Mouse (Mus musculus) forebrain, embryonic 14.5 days (tissue): Measurements from ENCODE around the gene Pah. TPM values are rescaled to one million over a fixed set of nuclear protein-coding genes. Genes with fewer than 3 reads are reported as not detected.

ENCODE experiments used
- ATAC-seq: fragments of 200-750 bp; cut with Nextera tagmentation; 2 replicates; pipeline ENCODE4 v1.8.0; 2017; ENCODE audit warnings: mild to moderate bottlenecking, moderate library complexity
- DNase-seq: peaks from one replicate; pipeline ENCODE4 v3.0.0-alpha.2; 2015; ENCODE audit warnings: low spot score
- H3K27ac ChIP-seq: fragments of 300-500 bp; sonication (generic); 2 replicates; pipeline ENCODE4 v1.5.1; 2014; ENCODE audit warnings: low read depth, mild to moderate bottlenecking, control low read depth, low read length, moderate library complexity
- H3K27me3 ChIP-seq: fragments of 300-500 bp; sonication (generic); replicated peaks from 2 replicates; pipeline ENCODE4 v1.6.1; 2014; ENCODE audit warnings: low read length, control low read depth, mixed read lengths; ENCODE audit not compliant: control insufficient read depth, insufficient read depth
- H3K36me3 ChIP-seq: fragments of 300-500 bp; sonication (generic); 2 replicates; pipeline ENCODE4 v1.6.1; 2014; ENCODE audit warnings: low read length, control low read depth; ENCODE audit not compliant: control insufficient read depth, insufficient read depth
- H3K4me1 ChIP-seq: fragments of 300-500 bp; sonication (generic); 2 replicates; pipeline ENCODE4 v1.6.1; 2014; ENCODE audit warnings: antibody characterized with exemption, low read length, control low read depth; ENCODE audit not compliant: control insufficient read depth, insufficient read depth
- H3K4me2 ChIP-seq: fragments of 300-500 bp; sonication (generic); 2 replicates; pipeline ENCODE4 v1.6.1; 2014; ENCODE audit warnings: mild to moderate bottlenecking, control low read depth, low read length
- H3K4me3 ChIP-seq: fragments of 300-500 bp; sonication (generic); 2 replicates; pipeline ENCODE4 v1.5.1; 2014; ENCODE audit warnings: low read depth, low read length, control low read depth
- H3K9ac ChIP-seq: fragments of 300-500 bp; sonication (generic); 2 replicates; pipeline ENCODE4 v1.6.1; 2014; ENCODE audit warnings: mild to moderate bottlenecking, low read length, control low read depth, moderate library complexity
- H3K9me3 ChIP-seq: fragments of 300-500 bp; sonication (generic); replicated peaks from 2 replicates; pipeline ENCODE4 v1.6.1; 2016; ENCODE audit warnings: low read length, control low read depth, mixed read lengths; ENCODE audit not compliant: control insufficient read depth
- WGBS: fragments of 180-500 bp; shearing (Covaris S2); extraction: QIAGEN DNeasy Blood & Tissue Kit; methylation state at CpG from one replicate; pipeline ENCODE4 v1.1.7; 2014; 5-methylcytosine and 5-hydroxymethylcytosine counted together
- polyA plus RNA-seq: library from polyadenylated mRNA; unstranded; fragments of >200 nt; fragmentation: Nextera tagmentation; extraction: Ambion mirVana; gene quantifications from 2 replicates; pipeline ENCODE4 v1.2.1, GENCODE M21; 2014

The Pah gene
- polyA plus RNA-seq, 1 experiment from 2014 or later: not detected

DNA sequence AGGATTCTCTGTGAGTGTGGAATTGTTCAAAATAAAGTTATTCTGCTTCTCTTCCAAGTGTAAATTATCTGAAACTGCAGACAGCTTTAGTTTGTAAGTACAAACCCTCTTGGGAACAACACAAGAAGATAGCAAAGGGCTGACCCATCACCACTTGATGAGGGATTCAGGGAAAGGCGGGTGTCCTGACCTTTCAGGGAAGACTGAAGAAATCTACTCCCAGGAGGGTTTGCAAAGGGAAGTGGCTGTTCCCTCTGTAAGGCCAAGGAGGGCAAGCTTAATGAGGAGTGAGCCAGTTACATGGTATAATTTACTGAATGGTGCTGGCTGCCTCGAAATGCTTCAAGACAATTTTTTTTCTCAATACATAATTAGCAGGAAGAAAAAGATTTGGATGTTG, 72.3 kb downstream of the Pah start:
- no peaks in the 10 kb centered on the region for H3K27me3 ChIP-seq
- DNase-seq (peak; percentile 1), ATAC-seq (no peak)
- no peak overlapping the region for H3K4me2 ChIP-seq
- no peaks in the 10 kb centered on the region for H3K36me3 ChIP-seq
- no peaks in the 10 kb centered on the region for H3K4me1 ChIP-seq
- no peaks in the 10 kb centered on the region for H3K9me3 ChIP-seq
- H3K9ac ChIP-seq: no peak overlapping the region
- no peak overlapping the region for H3K4me3 ChIP-seq
- H3K27ac ChIP-seq: no peak overlapping the region
- WGBS: 16% methylated on average over 2 of the region's 2 CpGs

DNA sequence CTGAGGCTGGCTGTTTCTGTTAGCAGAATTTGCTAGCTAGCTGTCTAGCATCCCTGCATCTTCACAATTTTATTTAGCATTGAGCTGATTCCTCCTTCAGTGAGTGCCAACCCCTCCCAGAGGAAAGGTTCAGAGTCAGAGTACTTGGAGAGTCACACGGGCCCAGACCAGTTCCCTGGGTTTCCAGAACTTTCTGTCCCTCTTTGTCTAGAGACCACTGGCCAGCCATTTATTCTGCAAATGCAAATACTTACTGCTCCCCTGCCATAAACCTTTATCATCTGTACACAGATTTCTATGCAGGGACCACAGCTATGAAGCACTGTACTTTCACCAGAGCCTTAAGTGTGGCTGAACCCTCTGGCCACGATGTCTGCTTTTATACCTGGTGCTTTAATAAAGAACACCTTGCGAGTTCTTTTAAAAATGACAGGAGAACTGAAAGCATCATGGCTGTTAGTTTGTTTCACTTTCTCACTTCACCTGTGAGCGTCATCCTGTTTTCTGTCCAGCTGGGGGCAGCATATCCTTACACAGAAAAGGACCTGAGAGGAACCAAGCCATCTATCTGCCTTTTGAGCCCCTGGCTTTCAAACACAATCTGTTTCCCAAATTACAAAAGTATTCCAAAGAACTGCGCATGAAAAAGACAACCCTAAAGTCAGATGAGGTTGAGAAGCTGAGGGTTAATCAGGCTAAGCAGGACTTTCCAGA, 74.9 kb downstream of the Pah start:
- Histone ChIP-seq H3K4me1 (no peaks in the 10 kb centered on the region), H3K27ac (no peak overlapping the region), H3K4me3 (no peak overlapping the region), H3K4me2 (no peak overlapping the region), H3K9ac (no peak overlapping the region), H3K9me3 (no peaks in the 10 kb centered on the region), H3K36me3 (no peaks in the 10 kb centered on the region), H3K27me3 (no peaks in the 10 kb centered on the region)
- 42% methylated on average over 5 of the region's 5 CpGs for WGBS
- ATAC-seq: peak; percentile 69
- peak; percentile 67 for DNase-seq

DNA sequence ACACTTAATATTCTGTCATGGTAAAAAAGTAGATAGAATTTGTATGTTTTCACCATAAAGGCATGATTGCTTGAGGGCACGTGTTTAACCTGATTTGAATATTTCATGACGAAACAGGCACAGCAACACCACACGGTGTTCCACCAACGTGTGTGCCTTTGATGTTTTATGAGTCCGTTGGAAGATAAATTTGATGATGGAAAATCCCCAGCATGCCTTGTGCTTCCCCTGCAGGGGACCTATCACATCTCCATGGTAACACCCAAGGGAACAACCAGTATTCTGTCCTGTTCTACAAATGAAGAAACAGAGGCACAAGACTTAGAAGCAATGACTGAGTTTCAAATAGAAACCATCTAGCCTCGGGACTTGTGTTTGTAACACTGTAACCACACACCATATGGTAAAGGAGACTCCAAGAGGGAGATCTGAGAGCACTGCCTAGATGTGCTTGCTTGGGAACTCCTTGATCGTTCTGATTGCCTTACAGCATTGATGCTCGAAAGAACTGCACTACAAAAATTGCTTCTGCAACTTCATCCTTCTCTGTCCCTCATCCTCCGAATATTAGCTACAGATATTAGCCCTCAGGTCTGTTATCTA, 75.6 kb downstream of the Pah start:
- H3K9me3 ChIP-seq: no peaks in the 10 kb centered on the region
- H3K36me3 ChIP-seq: no peaks in the 10 kb centered on the region
- H3K27me3 ChIP-seq: no peaks in the 10 kb centered on the region
- no peak overlapping the region for H3K4me3 ChIP-seq
- DNase-seq: peak; percentile 6
- H3K9ac ChIP-seq: no peak overlapping the region
- no peaks in the 10 kb centered on the region for H3K4me1 ChIP-seq
- WGBS: 54% methylated on average over 9 of the region's 9 CpGs
- H3K4me2 ChIP-seq: no peak overlapping the region
- no peak overlapping the region for H3K27ac ChIP-seq
- ATAC-seq: peak; percentile 44; the same call in 1 of the 2 replicates

DNA sequence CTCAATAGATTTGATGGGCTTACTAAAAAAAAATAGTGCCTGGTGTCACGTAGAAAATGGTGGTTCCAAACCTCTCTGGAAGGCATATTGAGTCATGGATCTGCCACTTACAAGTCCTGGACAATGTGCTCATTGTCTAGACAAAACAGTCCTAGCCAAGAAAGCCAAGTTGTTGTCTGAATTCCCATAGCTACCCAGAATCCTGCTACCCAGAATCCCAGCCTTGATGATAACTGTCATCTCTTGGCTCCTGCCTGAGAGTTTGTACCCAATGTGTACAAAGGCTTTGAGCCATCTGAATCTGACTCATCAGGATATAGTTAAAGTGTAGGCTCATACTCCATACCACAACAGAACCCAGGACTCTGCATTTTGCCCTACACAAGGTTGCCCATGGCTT, 80.6 kb downstream of the Pah start:
- no peaks in the 10 kb centered on the region for H3K27me3 ChIP-seq
- H3K36me3 ChIP-seq: no peaks in the 10 kb centered on the region
- H3K4me2 ChIP-seq: no peak overlapping the region
- H3K4me3 ChIP-seq: no peak overlapping the region
- ATAC-seq (no peak), DNase-seq (no peak)
- H3K4me1 ChIP-seq: no peaks in the 10 kb centered on the region
- WGBS: 51% methylated on average over 1 of the region's 1 CpGs
- H3K27ac ChIP-seq: no peak overlapping the region
- H3K9me3 ChIP-seq: no peaks in the 10 kb centered on the region
- H3K9ac ChIP-seq: no peak overlapping the region

DNA sequence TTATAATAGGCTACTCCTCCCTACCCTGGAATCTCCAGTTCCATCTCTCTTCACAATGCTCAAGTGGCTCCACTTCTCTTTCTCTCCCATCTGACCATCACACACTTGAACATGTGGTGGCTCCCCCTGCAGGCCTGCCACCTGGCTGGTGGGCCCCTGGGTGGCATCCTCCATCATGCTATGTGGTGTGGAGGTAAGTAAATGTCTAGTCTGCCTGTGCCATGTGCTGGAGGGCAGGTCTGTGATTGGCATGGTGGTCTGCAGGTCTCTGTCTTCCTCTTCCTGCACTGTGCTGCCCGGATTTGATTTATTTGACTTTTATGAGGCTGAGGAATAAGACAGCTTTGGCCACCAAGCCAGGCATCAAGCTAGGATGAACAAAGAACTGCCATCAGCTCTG, 103.6 kb downstream of the Pah start:
- H3K36me3 ChIP-seq: no peaks in the 10 kb centered on the region
- H3K4me2 ChIP-seq: no peak overlapping the region
- H3K4me1 ChIP-seq: no peaks in the 10 kb centered on the region
- no peak overlapping the region for H3K4me3 ChIP-seq
- DNase-seq (no peak), ATAC-seq (no peak)
- no peaks in the 10 kb centered on the region for H3K9me3 ChIP-seq
- H3K9ac ChIP-seq: no peak overlapping the region
- WGBS: 85% methylated on average over 1 of the region's 1 CpGs
- no peaks in the 10 kb centered on the region for H3K27me3 ChIP-seq
- no peak overlapping the region for H3K27ac ChIP-seq

Other genes starting within 250 kb of the Pah start
- 26.6 and 28.8 TPM in 2 replicates for gene Ascl1, start 28.1 kb upstream of the Pah start, polyA plus RNA-seq